ENCODE assay signal across 8 mouse cellular contexts in genomic region chr3:90220088-90220487, GRCm38 (mm10). TPM values are rescaled to one million over a fixed set of nuclear protein-coding genes. Genes with fewer than 3 reads are reported as not detected.
DNase-seq lines count a peak whose midpoint lies in the region; ATAC-seq and TF ChIP-seq lines count a peak whose summit lies in the region.

No protein-coding gene starts in this region.

- no peaks in the 10 kb centered on the region for H3K27me3 ChIP-seq in intestine, postnatal 0 days (replicated peaks; ENCODE audit: control insufficient read depth, insufficient read depth, low read length)
- no peaks in the 10 kb centered on the region for H3K27me3 ChIP-seq in midbrain, embryonic 16.5 days (ENCODE audit: control insufficient read depth, insufficient read depth, low read depth, low read length)

- H3K27ac ChIP-seq in intestine, postnatal 0 days (ENCODE audit: low read depth, low read length) = peak overlapping the region; percentile 65
- H3K27ac ChIP-seq in midbrain, embryonic 16.5 days (ENCODE audit: low read length) = peak overlapping the region; percentile 59; the same call in 1 of the 2 replicates

- H3K4me3 ChIP-seq in intestine, postnatal 0 days (ENCODE audit: low read depth, low read length) = peak overlapping the region; percentile 49
- H3K4me3 ChIP-seq in midbrain, embryonic 16.5 days (ENCODE audit: low read depth, low read length) = peak overlapping the region; percentile 31

- H3K9ac ChIP-seq in intestine, postnatal 0 days (ENCODE audit: low read depth, low read length) = peak overlapping the region; percentile 70; the same call in 1 of the 2 replicates
- H3K9ac ChIP-seq in midbrain, embryonic 16.5 days (ENCODE audit: low read depth, low read length) = peak overlapping the region; percentile 51

- peak; percentile 86 for TF ChIP-seq CTCF in intestine, postnatal 0 days (IDR thresholded peaks at IDR 0.05; ENCODE audit: low read depth)

- H3K4me1 ChIP-seq in intestine, postnatal 0 days (replicated peaks; ENCODE audit: control insufficient read depth, insufficient read depth, low read length) = no peaks in the 10 kb centered on the region
- H3K4me1 ChIP-seq in midbrain, embryonic 16.5 days (ENCODE audit: control insufficient read depth, insufficient read depth, low read length) = peaks cover 8% of the 10 kb centered on the region

- WGBS in intestine, postnatal 0 days = 8% methylated on average over 6 of the region's 6 CpGs
- 14% methylated on average over 6 of the region's 6 CpGs for WGBS in midbrain, embryonic 16.5 days

- intact Hi-C loops in gastrocnemius, postnatal 14 days (cut with DNase I; ENCODE audit: low total_unique reads) = no loop called here

- H3K4me2 ChIP-seq in intestine, postnatal 0 days (replicated peaks; ENCODE audit: low read depth) = peak overlapping the region; percentile 75
- peak overlapping the region; percentile 64 for H3K4me2 ChIP-seq in midbrain, embryonic 16.5 days (ENCODE audit: low read length)

- H3K9me3 ChIP-seq in intestine, postnatal 0 days (ENCODE audit: control insufficient read depth) = no peaks in the 10 kb centered on the region
- H3K9me3 ChIP-seq in midbrain, embryonic 16.5 days (replicated peaks; ENCODE audit: control insufficient read depth, low read length, poor library complexity, severe bottlenecking) = no peaks in the 10 kb centered on the region

- DNase-seq in 416B (ENCODE audit: low read depth) (peak; percentile 78), NIH3T3 (ENCODE audit: low read depth) (peak; percentile 85), liver (peak; percentile 41)
- DNase-seq in cerebellum, postnatal 25 days = peak; percentile 64 to 77
- DNase-seq in gastrocnemius, postnatal 14 days = peak; percentile 27
- peak; percentile 56 for DNase-seq in thymus, postnatal 25 days

- peaks cover 5% of the 10 kb centered on the region; the same call in 1 of the 2 replicates for H3K36me3 ChIP-seq in intestine, postnatal 0 days (ENCODE audit: control insufficient read depth, insufficient read depth)
- H3K36me3 ChIP-seq in midbrain, embryonic 16.5 days (ENCODE audit: control insufficient read depth, insufficient read depth, low read length) = no peaks in the 10 kb centered on the region

- peak; percentile 44; the same call in 1 of the 2 replicates for ATAC-seq in intestine, postnatal 0 days
- ATAC-seq in midbrain, embryonic 16.5 days = no peak

RNA-seq across cellular contexts. Expression of gene Rab13, which starts 6.6 kb away (rescaled TPM):
- total RNA-seq in gastrocnemius, postnatal 14 days (2021) = 10 to 100 TPM; 10.8 to 11.8 TPM
- 22.7 and 23.1 TPM in 2 replicates for polyA plus RNA-seq in intestine, postnatal 0 days (2015; fragmentation: Nextera tagmentation; extraction: Ambion mirVana)
- 19.6 and 22.4 TPM in 2 replicates for polyA plus RNA-seq in midbrain, embryonic 16.5 days (2015; fragmentation: Nextera tagmentation; extraction: Ambion mirVana)

RNA-seq across cellular contexts. Expression of gene Rps27, which starts 6.6 kb away (rescaled TPM):
- total RNA-seq in gastrocnemius, postnatal 14 days (2021) = 100 to 1,000 TPM; 889 to 951 TPM
- 1,181 and 1,228 TPM in 2 replicates for polyA plus RNA-seq in intestine, postnatal 0 days (2015; fragmentation: Nextera tagmentation; extraction: Ambion mirVana)
- polyA plus RNA-seq in midbrain, embryonic 16.5 days (2015; fragmentation: Nextera tagmentation; extraction: Ambion mirVana) = 691 and 714 TPM in 2 replicates

RNA-seq across cellular contexts. Expression of gene Jtb, which starts 11.3 kb away (rescaled TPM):
- 10 to 100 TPM; 41.6 to 47.5 TPM for total RNA-seq in gastrocnemius, postnatal 14 days (2021)
- 169 and 172 TPM in 2 replicates for polyA plus RNA-seq in intestine, postnatal 0 days (2015; fragmentation: Nextera tagmentation; extraction: Ambion mirVana)
- polyA plus RNA-seq in midbrain, embryonic 16.5 days (2015; fragmentation: Nextera tagmentation; extraction: Ambion mirVana) = 87.6 and 100 TPM in 2 replicates

RNA-seq across cellular contexts. Expression of gene Creb3l4, which starts 23.2 kb away (rescaled TPM):
- total RNA-seq in gastrocnemius, postnatal 14 days (2021) = under 1 TPM; 0.27 to 0.39 TPM
- polyA plus RNA-seq in intestine, postnatal 0 days (2015; fragmentation: Nextera tagmentation; extraction: Ambion mirVana) = 7.5 and 8.6 TPM in 2 replicates
- polyA plus RNA-seq in midbrain, embryonic 16.5 days (2015; fragmentation: Nextera tagmentation; extraction: Ambion mirVana) = 1.1 and 2.2 TPM in 2 replicates

RNA-seq across cellular contexts. Expression of gene Slc39a1, which starts 27.9 kb away (rescaled TPM):
- total RNA-seq in gastrocnemius, postnatal 14 days (2021) = 10 to 100 TPM; 57.8 to 62.7 TPM
- polyA plus RNA-seq in intestine, postnatal 0 days (2015; fragmentation: Nextera tagmentation; extraction: Ambion mirVana) = 153 and 158 TPM in 2 replicates
- 43.0 and 46.8 TPM in 2 replicates for polyA plus RNA-seq in midbrain, embryonic 16.5 days (2015; fragmentation: Nextera tagmentation; extraction: Ambion mirVana)

Comparison
In these comparisons a context has a peak if more than half of its experiments do, and no peak if none do; other contexts are left out.
1. DNase-seq: peak in every context shown above with its lines; median percentile 85 in NIH3T3; 78 in 416B; 70 in cerebellum, postnatal 25 days; 56 in thymus, postnatal 25 days; 41 in liver; 27 in gastrocnemius, postnatal 14 days.